Mouse (Mus musculus) ES-E14 (cell line): ENCODE data around the gene Mbd3.

ENCODE experiments used
- CHD2 ChIP-seq: IDR thresholded peaks from 2 replicates; pipeline ENCODE4 v1.6.1; 2014; ENCODE audit warnings: mild to moderate bottlenecking, low read depth, low read length, inconsistent platforms
- HCFC1 ChIP-seq: IDR thresholded peaks from 2 replicates; pipeline ENCODE4 v1.6.1; 2012; ENCODE audit warnings: low read length, inconsistent platforms, borderline replicate concordance; ENCODE audit not compliant: insufficient read depth
- ZC3H11A ChIP-seq: IDR thresholded peaks from 2 replicates; pipeline ENCODE4 v1.6.1; 2012; ENCODE audit warnings: low read depth, mild to moderate bottlenecking, inconsistent platforms, low read length, borderline replicate concordance
- ZNF384 ChIP-seq: IDR thresholded peaks from 2 replicates; pipeline ENCODE4 v1.6.1; 2012; ENCODE audit warnings: low read depth, low read length, inconsistent platforms

GRCm38 (mm10) chr10:80430375-80430980 is 31.1 kb upstream of the Mbd3 start:
- TF ChIP-seq ZC3H11A (no peak), ZNF384 (no peak), CHD2 (no peak), HCFC1 (no peak)
